In genomic region chrX:103695165-103695996, GRCm38 (mm10) we compare ENCODE assay signal across 8 mouse cellular contexts.
DNase-seq lines count a peak whose midpoint lies in the region; ATAC-seq lines count a peak whose summit lies in the region.

No protein-coding gene starts in this region.

- WGBS in hindbrain, embryonic 12.5 days, result 2% methylated on average over 22 of the region's 41 CpGs
- 2% methylated on average over 23 of the region's 41 CpGs for WGBS in lung, embryonic 16.5 days

- H3K9ac ChIP-seq in hindbrain, embryonic 12.5 days, result peak overlapping the region; percentile 59
- peak overlapping the region; percentile 61 for H3K9ac ChIP-seq in lung, embryonic 16.5 days (ENCODE audit: low read length)

- no peaks in the 10 kb centered on the region for H3K36me3 ChIP-seq in hindbrain, embryonic 12.5 days
- no peaks in the 10 kb centered on the region for H3K36me3 ChIP-seq in lung, embryonic 16.5 days (ENCODE audit: control insufficient read depth, insufficient read depth, low read length)

- H3K27ac ChIP-seq in hindbrain, embryonic 12.5 days, result peak overlapping the region; percentile 55
- H3K27ac ChIP-seq in lung, embryonic 16.5 days (ENCODE audit: low read length), result 0 out of 2 replicates have a peak overlapping the region, but pooled peaks have one; percentile 55

- peaks cover 8% of the 10 kb centered on the region; the same call in 1 of the 2 replicates for H3K4me1 ChIP-seq in hindbrain, embryonic 12.5 days
- H3K4me1 ChIP-seq in lung, embryonic 16.5 days (replicated peaks; ENCODE audit: control insufficient read depth, insufficient read depth, low read length), result peaks cover 10% of the 10 kb centered on the region

- DNase-seq in T-cell, adult 2 months (ENCODE audit: low spot score), result peak; percentile 52
- peak; percentile 53 for DNase-seq in cerebellum, adult 9-10 months
- DNase-seq in frontal cortex, postnatal 14 days (ENCODE audit: low spot score in 2 of 2), result peak; percentile 52 to 54
- peak; percentile 30 to 63 for DNase-seq in layer of hippocampus, postnatal 10 days (ENCODE audit: low spot score in 2 of 2)
- peak; percentile 88 for DNase-seq in retina, postnatal 1 day
- peak; percentile 68 for DNase-seq in thymus, postnatal 4 days

- 0 out of 2 replicates have a peak, but pooled peaks cover 4% of the 10 kb centered on the region for H3K9me3 ChIP-seq in hindbrain, embryonic 12.5 days (replicated peaks)
- peaks cover 4% of the 10 kb centered on the region for H3K9me3 ChIP-seq in lung, embryonic 16.5 days (ENCODE audit: control insufficient read depth, low read length)

- peak overlapping the region; percentile 73 for H3K4me2 ChIP-seq in hindbrain, embryonic 12.5 days (replicated peaks)
- H3K4me2 ChIP-seq in lung, embryonic 16.5 days (ENCODE audit: low read depth, low read length), result peak overlapping the region; percentile 84

- ATAC-seq in hindbrain, embryonic 12.5 days (ENCODE audit: low FRiP score), result peak; percentile 80
- ATAC-seq in lung, embryonic 16.5 days (ENCODE audit: low read depth), result peak; percentile 87

- H3K4me3 ChIP-seq in hindbrain, embryonic 12.5 days, result peak overlapping the region; percentile 42
- H3K4me3 ChIP-seq in lung, embryonic 16.5 days (ENCODE audit: low read length), result peak overlapping the region; percentile 46

- H3K27me3 ChIP-seq in hindbrain, embryonic 12.5 days, result peaks cover 95% of the 10 kb centered on the region
- peaks cover 34% of the 10 kb centered on the region for H3K27me3 ChIP-seq in lung, embryonic 16.5 days (ENCODE audit: control insufficient read depth, insufficient read depth, low read depth, low read length)

Comparison
In these comparisons a context has a peak if more than half of its experiments do, and no peak if none do; other contexts are left out.
1. Peak in every context shown above with its lines: DNase-seq, ATAC-seq, H3K4me3 ChIP-seq and H3K27ac ChIP-seq.